Mouse (Mus musculus) adrenal gland (tissue): ENCODE results near the gene Gm6525.

Experiments
- intact Hi-C: fragments of 180-260 bp; cut with DNase I; formaldehyde crosslinking; loops from one replicate; pipeline ENCODE4 v1.15.1; 2025
- long read RNA-seq, 2 experiments: library from polyadenylated mRNA; unstranded; transcript quantifications; one replicate each; pipeline ENCODE4 v2.0.0; 2020; ENCODE audit warnings: borderline replicate concordance in 1 of 2; ENCODE audit not compliant: insufficient replicate concordance in 1 of 2

Gm6525 gene
- long read RNA-seq, experiment 1: 0 reads
- long read RNA-seq, experiment 2: 0 reads

GRCm38 (mm10) chr3:84173581-84174154 lies at the start of gene Gm6525:
Gene Gm6525 (plus strand): TSS chr3:84174104.
- intact Hi-C loops: loop anchor here (2.0 to 10.0 kb wide), 2 partner anchors 129 to 371 kb away; no protein-coding TSS in a partner anchor

DNA sequence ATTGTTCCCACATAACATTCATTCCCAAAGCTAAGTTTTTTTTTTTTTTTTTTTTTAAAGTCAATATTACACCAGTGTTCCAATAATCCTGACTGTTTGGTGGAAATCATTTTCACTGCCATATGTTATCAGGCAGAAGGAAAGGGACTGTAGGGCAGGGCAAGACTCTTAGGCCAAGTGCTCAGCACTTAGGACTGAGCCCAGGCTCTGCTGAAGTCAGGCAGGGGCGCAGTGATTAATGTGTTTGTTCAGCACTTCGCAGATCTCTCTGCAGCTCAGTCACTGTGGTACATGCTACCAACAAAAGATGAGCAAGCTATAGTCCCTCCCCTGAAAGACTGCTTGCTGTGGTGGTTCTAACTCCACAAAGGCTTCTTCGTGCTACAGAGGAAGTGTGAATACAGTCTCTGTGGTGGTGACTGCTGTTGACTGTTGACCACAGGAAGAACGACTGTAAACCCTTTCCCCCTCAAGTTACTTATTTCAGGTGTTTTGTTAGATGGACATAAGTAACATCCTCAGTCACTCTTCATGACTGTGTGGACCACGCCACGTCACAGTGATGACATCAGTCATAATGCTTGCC lies 48.1 kb upstream of the Gm6525 start:
- intact Hi-C loops: no loop called here

DNA sequence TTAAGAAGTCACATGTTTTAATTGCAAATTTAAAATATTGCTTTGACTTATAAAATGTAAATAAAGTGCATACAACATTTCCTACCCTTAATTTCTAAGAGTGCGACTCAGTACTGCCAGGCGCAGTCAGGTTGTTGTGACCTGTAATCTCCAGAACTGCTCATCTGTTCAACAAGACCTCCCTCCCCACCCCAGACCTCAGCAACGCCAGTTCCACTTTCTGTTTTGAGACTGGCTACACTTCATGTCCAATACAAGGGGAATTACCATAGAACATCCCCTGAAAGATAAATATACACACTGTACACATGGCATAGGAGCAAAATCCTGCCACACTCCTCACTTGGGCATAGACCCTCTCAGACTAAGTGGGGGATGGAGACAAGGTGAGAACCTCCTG lies 47.2 kb upstream of the Gm6525 start:
- intact Hi-C loops: no loop called here

DNA sequence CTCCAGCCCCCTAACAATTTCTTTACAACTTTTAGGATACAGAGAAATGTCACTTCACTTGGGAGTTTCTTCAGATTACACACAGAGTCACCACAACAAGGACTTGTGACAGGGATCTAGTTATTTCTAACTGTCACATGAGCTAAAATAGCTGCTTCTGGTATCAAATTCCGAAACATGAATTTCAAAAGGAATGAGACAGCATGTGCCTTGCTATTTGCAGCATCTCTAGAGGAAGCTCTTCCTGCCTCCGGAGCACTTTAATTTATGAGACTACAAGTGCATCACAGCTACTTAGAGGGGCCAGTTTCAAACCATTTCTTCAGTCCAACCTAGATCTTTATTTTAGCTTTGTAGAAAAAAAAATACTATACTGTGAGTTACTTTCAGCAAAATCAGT lies 46.5 kb upstream of the Gm6525 start:
- intact Hi-C loops: no loop called here

- intact Hi-C loops: no loop called here
Measured at GRCm38 (mm10) chr3:84128871-84129870, 44.7 kb upstream of the Gm6525 start.

- intact Hi-C loops: no loop called here
Measured at GRCm38 (mm10) chr3:84130776-84131175, 43.1 kb upstream of the Gm6525 start.

GRCm38 (mm10) chr3:84131369-84131768 lies 42.5 kb upstream of the Gm6525 start:
- intact Hi-C loops: no loop called here

DNA sequence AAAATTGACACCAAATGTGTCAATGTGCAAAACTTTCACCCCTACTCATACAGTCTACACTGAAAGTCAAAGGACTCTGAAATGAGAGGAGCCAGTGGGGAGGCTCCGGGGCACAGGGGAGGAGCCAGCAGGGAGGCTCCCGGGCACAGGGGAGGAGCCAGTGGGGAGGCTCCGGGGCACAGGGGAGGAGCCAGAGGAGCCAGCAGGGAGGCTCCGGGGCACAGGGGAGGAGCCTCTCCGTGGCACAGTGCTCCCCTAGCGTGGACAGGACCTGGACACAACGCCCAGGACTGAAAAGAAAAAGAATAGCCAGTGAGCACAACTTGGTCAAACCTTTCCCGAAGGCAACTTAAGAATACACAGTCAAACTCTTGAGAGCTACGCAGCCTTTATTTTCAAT lies 38.5 kb upstream of the Gm6525 start:
- intact Hi-C loops: no loop called here

GRCm38 (mm10) chr3:84135933-84136332 lies 38.0 kb upstream of the Gm6525 start:
- intact Hi-C loops: no loop called here

DNA sequence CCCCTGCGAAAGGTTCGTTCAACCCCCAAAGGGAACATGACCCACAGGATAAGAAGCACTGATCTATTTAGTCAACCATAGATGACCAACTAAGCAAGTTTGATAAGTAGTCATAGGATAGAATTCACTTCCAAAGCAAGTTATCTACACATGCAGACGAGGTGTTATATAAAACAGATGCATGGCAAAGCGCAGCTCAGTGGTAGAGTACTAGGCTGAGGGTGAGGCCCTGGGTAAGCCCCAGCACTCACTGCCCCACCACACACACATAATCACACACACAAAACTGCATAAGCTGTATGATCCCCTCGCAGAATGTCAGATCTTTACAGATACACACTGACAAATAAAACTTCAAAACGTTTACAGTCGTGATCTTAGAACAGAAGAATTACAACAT lies 37.4 kb upstream of the Gm6525 start:
- intact Hi-C loops: no loop called here

DNA sequence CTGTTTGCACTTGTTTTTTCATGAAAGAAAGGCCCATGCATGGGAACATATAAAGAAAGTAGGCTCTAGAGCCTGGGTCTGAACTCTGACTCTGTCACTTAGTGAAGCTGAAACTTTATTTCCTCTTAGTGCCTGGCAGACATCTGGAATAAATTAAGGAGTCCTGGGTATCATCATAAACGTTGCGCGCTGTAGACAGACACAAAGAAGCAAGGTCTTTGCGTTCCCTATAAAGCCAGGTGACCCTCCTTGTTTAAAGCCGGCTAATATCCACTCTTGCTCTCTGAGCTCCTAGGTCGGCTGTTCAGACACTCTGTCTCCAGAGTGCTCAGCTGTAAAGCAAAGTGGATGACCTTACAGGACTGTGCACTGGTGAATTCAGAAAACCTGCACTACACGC lies 33.0 kb upstream of the Gm6525 start:
- intact Hi-C loops: no loop called here

- intact Hi-C loops: loop anchor here (10.0 kb wide), 1 partner anchor 205 kb away; no protein-coding TSS in a partner anchor
Measured at GRCm38 (mm10) chr3:84149831-84150230, 24.1 kb upstream of the Gm6525 start.

DNA sequence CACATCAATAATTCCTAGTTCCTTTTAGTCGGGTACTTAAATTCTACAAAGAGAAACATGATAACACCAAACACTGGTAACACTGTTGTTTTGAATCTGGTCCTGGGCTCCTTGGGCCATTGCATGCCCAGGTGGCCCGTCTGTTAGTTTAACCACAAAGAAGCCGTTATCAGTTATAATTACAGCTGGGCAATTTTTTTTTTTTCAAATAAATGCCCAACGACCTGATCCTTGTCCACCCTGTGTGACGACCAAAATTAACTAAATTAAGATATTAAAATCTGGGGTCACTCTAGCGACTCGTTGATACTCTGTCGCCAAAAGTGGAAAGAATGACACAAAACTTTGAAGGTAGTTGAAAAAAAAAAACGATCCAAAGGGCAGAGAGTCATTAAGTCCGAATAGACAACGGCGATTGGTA lies 19.2 kb upstream of the Gm6525 start:
- intact Hi-C loops: loop anchor here (10.0 kb wide), 1 partner anchor 210 kb away; no protein-coding TSS in a partner anchor

- intact Hi-C loops: loop anchor here (10.0 kb wide), 1 partner anchor 210 kb away; no protein-coding TSS in a partner anchor
Measured at GRCm38 (mm10) chr3:84155146-84155545, 18.8 kb upstream of the Gm6525 start.

DNA sequence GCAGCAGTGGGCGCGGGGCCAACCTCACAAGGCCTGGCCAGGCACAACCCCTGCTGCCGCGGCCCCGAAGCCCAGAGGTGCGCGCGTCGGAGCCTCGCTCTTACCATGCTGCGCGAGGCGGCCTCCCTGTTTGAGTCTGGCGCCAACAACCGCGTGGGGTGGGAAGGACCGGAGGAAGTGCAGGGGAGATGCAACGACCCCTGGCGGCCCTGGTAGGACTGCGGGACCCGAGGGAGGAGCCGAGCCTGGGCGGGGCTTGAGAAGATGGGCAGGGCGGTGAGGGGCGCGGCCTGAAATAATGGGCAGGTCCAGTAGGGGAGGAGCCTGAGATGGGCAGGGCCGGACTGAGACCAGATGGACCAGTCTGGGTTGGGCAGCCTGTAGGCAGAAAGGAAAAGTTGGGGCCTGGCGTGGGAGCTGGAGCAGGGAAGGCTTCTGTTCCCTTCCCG lies 18.3 kb upstream of the Gm6525 start, which contains the start of gene Mnd1:
Gene Mnd1 (minus strand): TSS at position 229 of the 449 bp plus-strand sequence.
- intact Hi-C loops: loop anchor here (10.0 kb wide), 1 partner anchor 211 kb away; no protein-coding TSS in a partner anchor

DNA sequence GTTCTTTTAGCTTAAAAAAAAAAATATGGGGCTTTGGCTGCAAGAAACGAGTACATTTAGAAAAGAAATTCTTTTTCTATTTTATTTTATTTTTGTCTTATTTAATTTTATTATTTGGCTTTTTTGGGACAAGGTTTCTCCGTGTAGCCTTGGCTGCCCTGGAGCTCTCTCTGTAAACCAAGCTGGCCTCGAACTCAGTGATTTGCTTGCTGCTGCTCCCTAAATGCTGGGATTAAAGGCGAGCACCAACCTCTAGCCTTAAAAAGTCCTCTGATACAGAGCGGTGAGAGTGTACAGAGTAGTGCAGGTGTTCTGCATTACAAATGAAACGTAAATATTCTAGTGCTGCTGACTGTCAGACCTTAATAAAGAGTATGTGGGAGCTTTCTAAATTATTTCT lies 17.8 kb upstream of the Gm6525 start:
- intact Hi-C loops: loop anchor here (10.0 kb wide), 1 partner anchor 211 kb away; no protein-coding TSS in a partner anchor

- intact Hi-C loops: loop anchor here (10.0 kb wide), 1 partner anchor 212 kb away; no protein-coding TSS in a partner anchor
Measured at GRCm38 (mm10) chr3:84157011-84157410, 16.9 kb upstream of the Gm6525 start.

- intact Hi-C loops: loop anchor here (10.0 kb wide), 1 partner anchor 213 kb away; no protein-coding TSS in a partner anchor
Measured at GRCm38 (mm10) chr3:84157559-84158350, 16.1 kb upstream of the Gm6525 start.

- intact Hi-C loops: no loop called here
Measured at GRCm38 (mm10) chr3:84165391-84165790, 8.5 kb upstream of the Gm6525 start.

DNA sequence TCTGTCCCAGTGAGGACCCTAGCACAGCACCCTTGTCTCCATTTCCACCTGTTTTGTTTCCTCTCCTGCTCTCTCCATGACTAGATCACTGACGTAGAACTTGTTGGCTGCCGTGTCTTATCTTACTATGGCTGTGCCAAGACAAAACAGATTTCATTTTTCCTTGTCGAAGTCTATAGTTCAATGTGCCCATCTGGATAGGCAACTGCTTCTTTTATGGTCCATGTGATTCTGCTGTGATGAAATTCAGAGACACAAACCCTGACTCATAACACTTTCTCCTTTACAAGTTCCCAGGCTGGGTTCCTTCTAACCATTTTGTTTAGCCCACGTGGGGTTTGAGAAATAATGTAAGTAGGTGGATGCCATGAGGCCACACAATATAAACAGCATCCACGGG lies 7.8 kb upstream of the Gm6525 start:
- intact Hi-C loops: no loop called here
